9 mouse cellular contexts compared by ENCODE assay signal in genomic region chr11:90663618-90664297, GRCm38 (mm10). TPM values are rescaled to one million over a fixed set of nuclear protein-coding genes. Genes with fewer than 3 reads are reported as not detected.
DNase-seq lines count a peak whose midpoint lies in the region; ATAC-seq and TF ChIP-seq lines count a peak whose summit lies in the region.
"Had no signal": no experiment of that assay in that cellular context is flagged by ENCODE, and none has a peak within 500 bp of the region (broad histone marks: within the 10 kb centered on the region; RNA-seq: fewer than 3 reads in every experiment).

No protein-coding gene starts in this region.

- no peak for TF ChIP-seq POLR2A in MEL (IDR thresholded peaks at IDR 0.05; ENCODE audit: control insufficient read depth in 1 of 2, insufficient read depth in 1 of 2, low read depth in 1 of 2, low read length in 2 of 2, poor library complexity in 1 of 2)

- H3K4me3 ChIP-seq in heart, embryonic 10.5 days: no peak overlapping the region
- peak overlapping the region; percentile 14 to 22 for H3K4me3 ChIP-seq in MEL (ENCODE audit: control insufficient read depth in 1 of 2, insufficient read depth in 1 of 2, low read depth in 2 of 2, low read length in 2 of 2)
- no peak overlapping the region for H3K4me3 ChIP-seq in forebrain, embryonic 15.5 days

- peak; percentile 35; the same call in 1 of the 2 replicates for ATAC-seq in forebrain, embryonic 15.5 days (replicated peaks)
- ATAC-seq in megakaryocyte-erythroid progenitor cell, adult 5-6 weeks (replicated peaks; ENCODE audit: low FRiP score, low TSS enrichment, poor library complexity, severe bottlenecking): 0 out of 2 replicates have a peak, but pooled peaks have one; percentile 6

- WGBS in heart, embryonic 10.5 days: 55% methylated on average over 5 of the region's 5 CpGs
- 5% methylated on average over 5 of the region's 5 CpGs for WGBS in forebrain, embryonic 15.5 days

- TF ChIP-seq RAD21 in MEL (IDR thresholded peaks at IDR 0.05; ENCODE audit: low read depth, low read length): no peak

- H3K9me3 ChIP-seq in heart, embryonic 10.5 days: no peaks in the 10 kb centered on the region
- H3K9me3 ChIP-seq in MEL (replicated peaks; ENCODE audit: insufficient read depth, low read length): no peaks in the 10 kb centered on the region
- H3K9me3 ChIP-seq in forebrain, embryonic 15.5 days: no peaks in the 10 kb centered on the region

- H3K36me3 ChIP-seq in heart, embryonic 10.5 days: peaks cover 40% of the 10 kb centered on the region
- H3K36me3 ChIP-seq in MEL (ENCODE audit: control insufficient read depth in 1 of 2, insufficient read depth in 2 of 2, low read length in 2 of 2): peaks cover 4 to 48% of the 10 kb centered on the region in 2 experiments
- no peaks in the 10 kb centered on the region for H3K36me3 ChIP-seq in forebrain, embryonic 15.5 days

- TF ChIP-seq CTCF in MEL (IDR thresholded peaks at IDR 0.05 in 2 of 3, conservative IDR thresholded peaks at IDR 0.05 in 1 of 3; ENCODE audit: control insufficient read depth in 1 of 3, insufficient read depth in 1 of 3, low read depth in 2 of 3, low read length in 3 of 3, poor library complexity in 1 of 3, severe bottlenecking in 1 of 3): no peak

- peaks cover 37% of the 10 kb centered on the region for H3K4me1 ChIP-seq in heart, embryonic 10.5 days
- peaks cover 39 to 44% of the 10 kb centered on the region in 2 experiments for H3K4me1 ChIP-seq in MEL (ENCODE audit: control insufficient read depth in 1 of 2, insufficient read depth in 2 of 2, low read length in 2 of 2)
- peaks cover 22% of the 10 kb centered on the region for H3K4me1 ChIP-seq in forebrain, embryonic 15.5 days

- no peaks in the 10 kb centered on the region for H3K27me3 ChIP-seq in heart, embryonic 10.5 days (ENCODE audit: insufficient read depth, poor library complexity, severe bottlenecking)
- H3K27me3 ChIP-seq in MEL (ENCODE audit: control insufficient read depth in 1 of 2, insufficient read depth in 2 of 2, low read length in 2 of 2): no peaks in the 10 kb centered on the region
- no peaks in the 10 kb centered on the region for H3K27me3 ChIP-seq in forebrain, embryonic 15.5 days

- peak overlapping the region; percentile 59 for H3K9ac ChIP-seq in MEL (ENCODE audit: control insufficient read depth, low read depth, low read length, poor library complexity, severe bottlenecking)
- no peak overlapping the region for H3K9ac ChIP-seq in forebrain, embryonic 15.5 days (replicated peaks)

- TF ChIP-seq EP300 in MEL (IDR thresholded peaks at IDR 0.05; ENCODE audit: low read depth in 1 of 2, low read length in 2 of 2): 0 out of 4 replicates have a peak, but pooled peaks have one; percentile 5 to 15

- H3K27ac ChIP-seq in heart, embryonic 10.5 days: peak overlapping the region; percentile 82
- H3K27ac ChIP-seq in MEL (ENCODE audit: control insufficient read depth, low read depth, low read length): peak overlapping the region; percentile 98
- H3K27ac ChIP-seq in forebrain, embryonic 15.5 days (replicated peaks): peak overlapping the region; percentile 1; the same call in 1 of the 2 replicates

- no peak overlapping the region for H3K4me2 ChIP-seq in forebrain, embryonic 15.5 days (replicated peaks)

- H3K79me2 ChIP-seq in MEL (ENCODE audit: control insufficient read depth, insufficient read depth, low read length, poor library complexity): no peaks in the 10 kb centered on the region

- DNase-seq in heart, embryonic 10.5 days (ENCODE audit: low spot score): no peak
- no peak for DNase-seq in heart, postnatal 4 days
- no peak for DNase-seq in MEL (ENCODE audit: low read depth, low spot score)
- no peak for DNase-seq in cerebellum, adult 9-10 months
- no peak for DNase-seq in gastrocnemius, adult 8-10 months (ENCODE audit: low spot score in 2 of 2)
- DNase-seq in ovary, postnatal 10 days (ENCODE audit: low spot score): no peak
- DNase-seq: adrenal gland, adult 2 months had no signal

TF ChIP-seq in MEL, 35 proteins besides CTCF, POLR2A, EP300 and RAD21:
- TF ChIP-seq POLR2AphosphoS5 (IDR thresholded peaks at IDR 0.05; ENCODE audit: borderline replicate concordance, low read depth, low read length) (no peak), GATA1 (IDR thresholded peaks at IDR 0.05; ENCODE audit: low read depth, low read length) (no peak), SMC3 (IDR thresholded peaks at IDR 0.05; ENCODE audit: low read depth, low read length) (no peak), ZNF384 (IDR thresholded peaks at IDR 0.05; ENCODE audit: low read depth, low read length) (peak; percentile 97), ZKSCAN1 (IDR thresholded peaks at IDR 0.05; ENCODE audit: low read depth, low read length) (0 out of 2 replicates have a peak, but pooled peaks have one; percentile 14), UBTF (IDR thresholded peaks at IDR 0.05; ENCODE audit: borderline replicate concordance, insufficient read depth, low read depth, low read length) (no peak), ETS1 (IDR thresholded peaks at IDR 0.05; ENCODE audit: low read depth, low read length) (peak; percentile 51; the same call in 1 of the 2 replicates), MAX (IDR thresholded peaks at IDR 0.05; ENCODE audit: low read length) (0 out of 2 replicates have a peak, but pooled peaks have one; percentile 27), CHD1 (IDR thresholded peaks at IDR 0.05; ENCODE audit: low read depth, low read length) (peak; percentile 70; the same call in 1 of the 2 replicates), TBP (IDR thresholded peaks at IDR 0.05; ENCODE audit: low read depth, low read length) (no peak), JUND (IDR thresholded peaks at IDR 0.05; ENCODE audit: low read depth, low read length) (no peak), CHD2 (IDR thresholded peaks at IDR 0.05; ENCODE audit: low read length) (no peak)

RNA-seq across cellular contexts. Expression of gene Tom1l1, which starts 24.4 kb away (rescaled TPM):
- 37.9 and 44.6 TPM in 2 replicates for polyA plus RNA-seq in heart, embryonic 10.5 days (2016; fragmentation: Nextera tagmentation; extraction: Ambion mirVana)
- total RNA-seq in heart, postnatal 4 days (2021): 10 to 100 TPM; 15.8 to 18.6 TPM
- total RNA-seq in MEL (2012; rRNA removed): 25.4 and 34.7 TPM in 2 replicates
- polyA plus RNA-seq in MEL (2012; ENCODE audit: insufficient read depth in 1 of 2, insufficient read length in 2 of 2, low read depth in 1 of 2, low replicate concordance in 2 of 2, missing spikeins in 1 of 2): 10 to 100 TPM in 1 of 2 experiments, not detected in 1; 41.3 TPM
- 11.6 and 12.7 TPM in 2 replicates for polyA plus RNA-seq in forebrain, embryonic 15.5 days (2015; fragmentation: Nextera tagmentation; extraction: Ambion mirVana)
- 32.7 and 48.7 TPM in 2 replicates for total RNA-seq in megakaryocyte-erythroid progenitor cell, adult 5-6 weeks (2014; fragmentation: Nextera tagmentation)
- 78.0 and 82.5 TPM in 2 replicates for total RNA-seq in megakaryocyte-erythroid progenitor cell, adult 5-6 weeks (2017)
- total RNA-seq in gastrocnemius, adult 8-10 months (2022): 10 to 100 TPM; 12.3 to 18.3 (median 14.4) TPM

RNA-seq across cellular contexts. Expression of gene Cox11, which starts 25.8 kb away (rescaled TPM):
- polyA plus RNA-seq in heart, embryonic 10.5 days (2016; fragmentation: Nextera tagmentation; extraction: Ambion mirVana): 39.4 and 48.3 TPM in 2 replicates
- total RNA-seq in heart, postnatal 4 days (2021): 10 to 100 TPM; 22.8 to 24.7 TPM
- 19.3 and 22.1 TPM in 2 replicates for total RNA-seq in MEL (2012; rRNA removed)
- polyA plus RNA-seq in MEL (2012; ENCODE audit: insufficient read depth in 1 of 2, insufficient read length in 2 of 2, low read depth in 1 of 2, low replicate concordance in 2 of 2, missing spikeins in 1 of 2): 10 to 100 TPM in 1 of 2 experiments, not detected in 1; 21.0 TPM
- polyA plus RNA-seq in forebrain, embryonic 15.5 days (2015; fragmentation: Nextera tagmentation; extraction: Ambion mirVana): 38.0 and 39.9 TPM in 2 replicates
- total RNA-seq in megakaryocyte-erythroid progenitor cell, adult 5-6 weeks (2014; fragmentation: Nextera tagmentation): 37.0 and 40.1 TPM in 2 replicates
- 15.5 and 37.0 TPM in 2 replicates for total RNA-seq in megakaryocyte-erythroid progenitor cell, adult 5-6 weeks (2017)
- total RNA-seq in gastrocnemius, adult 8-10 months (2022): 10 to 100 TPM; 19.1 to 24.1 (median 21.0) TPM

RNA-seq across cellular contexts. Expression of gene Stxbp4, which starts 25.9 kb away (rescaled TPM):
- polyA plus RNA-seq in heart, embryonic 10.5 days (2016; fragmentation: Nextera tagmentation; extraction: Ambion mirVana): 16.6 and 25.3 TPM in 2 replicates
- total RNA-seq in heart, postnatal 4 days (2021): 1 to 10 TPM; 5.9 to 6.0 TPM
- total RNA-seq in MEL (2012; rRNA removed): 3.5 and 4.0 TPM in 2 replicates
- polyA plus RNA-seq in MEL (2012; ENCODE audit: insufficient read depth in 1 of 2, insufficient read length in 2 of 2, low read depth in 1 of 2, low replicate concordance in 2 of 2, missing spikeins in 1 of 2): 1 to 10 TPM in 1 of 2 experiments, not detected in 1; 4.9 TPM
- 20.8 and 20.9 TPM in 2 replicates for polyA plus RNA-seq in forebrain, embryonic 15.5 days (2015; fragmentation: Nextera tagmentation; extraction: Ambion mirVana)
- total RNA-seq in megakaryocyte-erythroid progenitor cell, adult 5-6 weeks (2014; fragmentation: Nextera tagmentation): 14.0 and 20.4 TPM in 2 replicates
- 4.1 and 7.0 TPM in 2 replicates for total RNA-seq in megakaryocyte-erythroid progenitor cell, adult 5-6 weeks (2017)
- 10 to 100 TPM; 12.8 to 17.7 (median 16.9) TPM for total RNA-seq in gastrocnemius, adult 8-10 months (2022)

Comparison
In these comparisons a context has a peak if more than half of its experiments do, and no peak if none do; other contexts are left out.
1. H3K27ac ChIP-seq: peak in every context shown above with its lines; median percentile 98 in MEL; 82 in heart, embryonic 10.5 days; 1 in forebrain, embryonic 15.5 days.
2. H3K4me3 ChIP-seq: peak in MEL (2 of 2); none in heart, embryonic 10.5 days (single experiment) and forebrain, embryonic 15.5 days (single experiment).